Mouse (Mus musculus) thymus, postnatal 14 days (tissue): ENCODE data around the gene Frmd4b.
A peak's percentile ranks its signal among the peaks of the same experiment; 100 is the strongest.
"Not testable (repeated sequence)": the region's sequence is repeated elsewhere in the genome, so short reads cannot be mapped to it uniquely, and the experiment has no call there.

ENCODE experiments used
- DNase-seq: peaks from one replicate; pipeline ENCODE4 v3.0.0; 2021

The Frmd4b gene

GRCm38 (mm10) chr6:97409467-97410239 is 207.7 kb downstream of the Frmd4b start:
- no peak for DNase-seq

GRCm38 (mm10) chr6:97407914-97408313 is 209.4 kb downstream of the Frmd4b start:
- no peak for DNase-seq

GRCm38 (mm10) chr6:97407425-97407824 is 209.9 kb downstream of the Frmd4b start:
- no peak for DNase-seq

- DNase-seq = no peak
Measured at GRCm38 (mm10) chr6:97405311-97405710, 212.0 kb downstream of the Frmd4b start.

GRCm38 (mm10) chr6:97402822-97403472 is 214.4 kb downstream of the Frmd4b start:
- DNase-seq = no peak

GRCm38 (mm10) chr6:97400446-97400845 is 216.9 kb downstream of the Frmd4b start:
- DNase-seq = no peak

GRCm38 (mm10) chr6:97397935-97398334 is 219.4 kb downstream of the Frmd4b start:
- DNase-seq = no peak

- no peak for DNase-seq
Measured at GRCm38 (mm10) chr6:97396957-97397354, 220.4 kb downstream of the Frmd4b start.

- no peak for DNase-seq
Measured at GRCm38 (mm10) chr6:97396351-97396956, 220.9 kb downstream of the Frmd4b start.

- no peak for DNase-seq
Measured at GRCm38 (mm10) chr6:97395477-97396350, 221.6 kb downstream of the Frmd4b start.

GRCm38 (mm10) chr6:97394473-97395075 is 222.8 kb downstream of the Frmd4b start:
- no peak for DNase-seq

- no peak for DNase-seq
Measured at GRCm38 (mm10) chr6:97392912-97393311, 224.4 kb downstream of the Frmd4b start.

GRCm38 (mm10) chr6:97387388-97387787 is 230.0 kb downstream of the Frmd4b start:
- no peak for DNase-seq

- no peak for DNase-seq
Measured at GRCm38 (mm10) chr6:97384918-97385317, 232.4 kb downstream of the Frmd4b start.

- DNase-seq = no peak
Measured at GRCm38 (mm10) chr6:97381275-97381674, 236.1 kb downstream of the Frmd4b start.

- DNase-seq = no peak
Measured at GRCm38 (mm10) chr6:97370947-97371346, 246.4 kb downstream of the Frmd4b start.

- no peak for DNase-seq
Measured at GRCm38 (mm10) chr6:97370460-97370859, 246.9 kb downstream of the Frmd4b start.

GRCm38 (mm10) chr6:97363846-97364245 is 253.5 kb downstream of the Frmd4b start:
- DNase-seq = no peak

GRCm38 (mm10) chr6:97357606-97358005 is 259.7 kb downstream of the Frmd4b start:
- DNase-seq = not testable (repeated sequence)

- DNase-seq = no peak
Measured at GRCm38 (mm10) chr6:97356612-97357011, 260.7 kb downstream of the Frmd4b start.

- no peak for DNase-seq
Measured at GRCm38 (mm10) chr6:97355141-97355540, 262.2 kb downstream of the Frmd4b start.

GRCm38 (mm10) chr6:97353933-97354332 is 263.4 kb downstream of the Frmd4b start:
- DNase-seq = peak; percentile 62

- DNase-seq = no peak
Measured at GRCm38 (mm10) chr6:97353371-97353770, 264.0 kb downstream of the Frmd4b start.
